11 mouse cellular contexts compared by ENCODE assay signal in genomic region chrX:58032622-58033021, GRCm38 (mm10). TPM values are rescaled to one million over a fixed set of nuclear protein-coding genes. Genes with fewer than 3 reads are reported as not detected.
DNase-seq lines count a peak whose midpoint lies in the region; ATAC-seq lines count a peak whose summit lies in the region.
"Had no signal": no experiment of that assay in that cellular context is flagged by ENCODE, and none has a peak within 500 bp of the region (broad histone marks: within the 10 kb centered on the region; RNA-seq: fewer than 3 reads in every experiment).

No protein-coding gene starts in this region.

- no peak overlapping the region for H3K4me2 ChIP-seq in embryonic facial prominence, embryonic 11.5 days (ENCODE audit: low read depth, low read length)
- H3K4me2 ChIP-seq in forebrain, embryonic 14.5 days (ENCODE audit: low read length), result peak overlapping the region; percentile 54
- H3K4me2 ChIP-seq in limb, embryonic 11.5 days (ENCODE audit: low read depth, severe bottlenecking), result peak overlapping the region; percentile 36
- peak overlapping the region; percentile 61 for H3K4me2 ChIP-seq in neural tube, embryonic 12.5 days (replicated peaks)
- H3K4me2 ChIP-seq: lung, embryonic 14.5 days had no signal

- H3K36me3 ChIP-seq in embryonic facial prominence, embryonic 11.5 days (replicated peaks; ENCODE audit: control insufficient read depth, insufficient read depth, low read depth, low read length), result no peaks in the 10 kb centered on the region
- no peaks in the 10 kb centered on the region for H3K36me3 ChIP-seq in forebrain, embryonic 14.5 days (ENCODE audit: control insufficient read depth, insufficient read depth, low read length)
- no peaks in the 10 kb centered on the region for H3K36me3 ChIP-seq in limb, embryonic 11.5 days (ENCODE audit: control insufficient read depth, insufficient read depth, low read length)
- H3K36me3 ChIP-seq in neural tube, embryonic 12.5 days, result no peaks in the 10 kb centered on the region

- no peak overlapping the region for H3K27ac ChIP-seq in embryonic facial prominence, embryonic 11.5 days (replicated peaks; ENCODE audit: low read depth, low read length)
- 0 out of 2 replicates have a peak overlapping the region, but pooled peaks have one; percentile 11 for H3K27ac ChIP-seq in forebrain, embryonic 14.5 days (ENCODE audit: low read depth, low read length)
- H3K27ac ChIP-seq in limb, embryonic 11.5 days (replicated peaks; ENCODE audit: low read depth, low read length), result no peak overlapping the region
- H3K27ac ChIP-seq in neural tube, embryonic 12.5 days, result no peak overlapping the region
- H3K27ac ChIP-seq: kidney, postnatal 0 days had no signal

- H3K4me1 ChIP-seq in embryonic facial prominence, embryonic 11.5 days (ENCODE audit: control insufficient read depth, insufficient read depth, low read length), result no peaks in the 10 kb centered on the region
- H3K4me1 ChIP-seq in forebrain, embryonic 14.5 days (ENCODE audit: control insufficient read depth, insufficient read depth, low read length), result no peaks in the 10 kb centered on the region
- no peaks in the 10 kb centered on the region for H3K4me1 ChIP-seq in limb, embryonic 11.5 days (ENCODE audit: control insufficient read depth, insufficient read depth, low read length)
- no peaks in the 10 kb centered on the region for H3K4me1 ChIP-seq in neural tube, embryonic 12.5 days

- H3K27me3 ChIP-seq in embryonic facial prominence, embryonic 11.5 days (ENCODE audit: control insufficient read depth, insufficient read depth, low read length), result peaks cover 14% of the 10 kb centered on the region
- no peaks in the 10 kb centered on the region; the same call in 1 of the 2 replicates for H3K27me3 ChIP-seq in forebrain, embryonic 14.5 days (replicated peaks; ENCODE audit: control insufficient read depth, insufficient read depth, low read length)
- peaks cover 7% of the 10 kb centered on the region; the same call in 1 of the 2 replicates for H3K27me3 ChIP-seq in limb, embryonic 11.5 days (ENCODE audit: control insufficient read depth, insufficient read depth, low read length)
- H3K27me3 ChIP-seq in neural tube, embryonic 12.5 days (replicated peaks), result no peaks in the 10 kb centered on the region

- H3K9ac ChIP-seq in embryonic facial prominence, embryonic 11.5 days (replicated peaks; ENCODE audit: low read length), result no peak overlapping the region
- peak overlapping the region; percentile 70 for H3K9ac ChIP-seq in forebrain, embryonic 14.5 days (ENCODE audit: low read length)
- H3K9ac ChIP-seq in limb, embryonic 11.5 days (ENCODE audit: low read length), result 0 out of 2 replicates have a peak overlapping the region, but pooled peaks have one; percentile 32
- H3K9ac ChIP-seq in neural tube, embryonic 12.5 days, result peak overlapping the region; percentile 66; the same call in 1 of the 2 replicates
- H3K9ac ChIP-seq: lung, embryonic 14.5 days had no signal

- WGBS in embryonic facial prominence, embryonic 11.5 days, result 18% methylated on average over 7 of the region's 7 CpGs
- WGBS in forebrain, embryonic 14.5 days, result 26% methylated on average over 7 of the region's 7 CpGs
- 20% methylated on average over 7 of the region's 7 CpGs for WGBS in limb, embryonic 11.5 days
- WGBS in neural tube, embryonic 12.5 days, result 16% methylated on average over 7 of the region's 7 CpGs

- ATAC-seq in embryonic facial prominence, embryonic 11.5 days (replicated peaks; ENCODE audit: insufficient number of reproducible peaks, low FRiP score, low TSS enrichment, low read depth), result no peak
- ATAC-seq in forebrain, embryonic 14.5 days, result no peak
- no peak for ATAC-seq in limb, embryonic 11.5 days (ENCODE audit: insufficient number of reproducible peaks, low FRiP score, low TSS enrichment, low read depth)
- ATAC-seq in neural tube, embryonic 12.5 days (ENCODE audit: low FRiP score, low read depth), result no peak
- ATAC-seq in CD4-positive, CD25-positive, alpha-beta regulatory T cell, adult 4 months, result no peak

- H3K4me3 ChIP-seq in embryonic facial prominence, embryonic 11.5 days (ENCODE audit: low read depth, low read length), result peak overlapping the region; percentile 14; the same call in 1 of the 2 replicates
- peak overlapping the region; percentile 41 for H3K4me3 ChIP-seq in forebrain, embryonic 14.5 days (ENCODE audit: low read depth, low read length)
- peak overlapping the region; percentile 43 for H3K4me3 ChIP-seq in limb, embryonic 11.5 days (ENCODE audit: low read depth, low read length)
- H3K4me3 ChIP-seq in neural tube, embryonic 12.5 days, result peak overlapping the region; percentile 46

- H3K9me3 ChIP-seq in embryonic facial prominence, embryonic 11.5 days (replicated peaks; ENCODE audit: control insufficient read depth, low read length), result no peaks in the 10 kb centered on the region
- H3K9me3 ChIP-seq in forebrain, embryonic 14.5 days (replicated peaks; ENCODE audit: control insufficient read depth, low read length), result no peaks in the 10 kb centered on the region
- H3K9me3 ChIP-seq in limb, embryonic 11.5 days (ENCODE audit: control insufficient read depth, low read length), result no peaks in the 10 kb centered on the region
- no peaks in the 10 kb centered on the region for H3K9me3 ChIP-seq in neural tube, embryonic 12.5 days

- no peak for DNase-seq in embryonic facial prominence, embryonic 11.5 days (ENCODE audit: low spot score)
- no peak for DNase-seq in forebrain, embryonic 14.5 days (ENCODE audit: low spot score)
- DNase-seq in limb, embryonic 11.5 days (ENCODE audit: low spot score), result peak; percentile 27
- no peak for DNase-seq in spleen, postnatal 14 days (ENCODE audit: low spot score in 2 of 2)
- no peak for DNase-seq in gastrocnemius, postnatal 25 days
- DNase-seq: lung, embryonic 14.5 days had no signal

RNA-seq across cellular contexts. Expression of gene Zic3, which starts 10.1 kb away (rescaled TPM):
- 3.9 and 4.6 TPM in 2 replicates for polyA plus RNA-seq in embryonic facial prominence, embryonic 11.5 days (2014; fragmentation: Nextera tagmentation; extraction: Ambion mirVana)
- 19.4 and 19.8 TPM in 2 replicates for polyA plus RNA-seq in forebrain, embryonic 14.5 days (2014; fragmentation: Nextera tagmentation; extraction: Ambion mirVana)
- polyA plus RNA-seq in limb, embryonic 11.5 days (2014; fragmentation: Nextera tagmentation; extraction: Ambion mirVana), result 11.1 and 12.6 TPM in 2 replicates
- polyA plus RNA-seq in neural tube, embryonic 12.5 days (2016; fragmentation: Nextera tagmentation; extraction: Ambion mirVana), result 13.4 and 18.3 TPM in 2 replicates
- under 1 TPM in 1 of 2 experiments, not detected in 1; 0.17 TPM for polyA plus RNA-seq in CD4-positive, CD25-positive, alpha-beta regulatory T cell, adult 4 months (2017; shearing (Covaris generic))
- not detected for total RNA-seq in gastrocnemius, postnatal 25 days (2021)
- total RNA-seq: heart, adult 8-10 months; MEL had no signal
- polyA plus RNA-seq: kidney, postnatal 0 days; lung, embryonic 14.5 days had no signal
